Mouse (Mus musculus) kidney, embryonic 15.5 days (tissue): ENCODE results near the gene Sez6l. TPM values are rescaled to one million over a fixed set of nuclear protein-coding genes. Genes with fewer than 3 reads are reported as not detected.

Experiments
- ATAC-seq: fragments of 200-750 bp; cut with Nextera tagmentation; replicated peaks from 2 replicates; pipeline ENCODE4 v1.8.0; 2017; ENCODE audit warnings: moderate TSS enrichment; ENCODE audit not compliant: low FRiP score
- H3K27ac ChIP-seq: fragments of 300-500 bp; sonication (generic); 2 replicates; pipeline ENCODE4 v1.5.1; 2015; ENCODE audit warnings: mild to moderate bottlenecking, inconsistent platforms
- H3K27me3 ChIP-seq: fragments of 300-500 bp; sonication (generic); 2 replicates; pipeline ENCODE4 v1.6.1; 2015; ENCODE audit warnings: inconsistent platforms
- H3K36me3 ChIP-seq: fragments of 300-500 bp; sonication (generic); 2 replicates; pipeline ENCODE4 v1.6.1; 2015; ENCODE audit warnings: inconsistent platforms
- H3K4me1 ChIP-seq: fragments of 300-500 bp; sonication (generic); 2 replicates; pipeline ENCODE4 v1.6.1; 2015; ENCODE audit warnings: inconsistent platforms
- H3K4me2 ChIP-seq: fragments of 300-500 bp; sonication (generic); 2 replicates; pipeline ENCODE4 v1.6.1; 2015; ENCODE audit warnings: moderate library complexity, mild to moderate bottlenecking, inconsistent platforms
- H3K4me3 ChIP-seq: fragments of 300-500 bp; sonication (generic); replicated peaks from 2 replicates; pipeline ENCODE4 v1.5.1; 2015; ENCODE audit warnings: mild to moderate bottlenecking, inconsistent platforms
- H3K9ac ChIP-seq: fragments of 300-500 bp; sonication (generic); 2 replicates; pipeline ENCODE4 v1.6.1; 2015; ENCODE audit warnings: mild to moderate bottlenecking, inconsistent platforms
- H3K9me3 ChIP-seq: fragments of 300-500 bp; sonication (generic); replicated peaks from 2 replicates; pipeline ENCODE4 v1.6.1; 2016; ENCODE audit warnings: inconsistent platforms
- WGBS: fragments of 180-500 bp; shearing (Covaris S2); methylation state at CpG from one replicate; pipeline ENCODE4 v1.1.7; 2015; ENCODE audit warnings: mixed read lengths; 5-methylcytosine and 5-hydroxymethylcytosine counted together
- polyA plus RNA-seq: library from polyadenylated mRNA; unstranded; fragments of >200 nt; fragmentation: Nextera tagmentation; extraction: Ambion mirVana; gene quantifications from 2 replicates; pipeline ENCODE4 v1.2.1, GENCODE M21; 2015

Gene Sez6l
- polyA plus RNA-seq, 1 experiment from 2014 or later = 0.82 TPM

DNA sequence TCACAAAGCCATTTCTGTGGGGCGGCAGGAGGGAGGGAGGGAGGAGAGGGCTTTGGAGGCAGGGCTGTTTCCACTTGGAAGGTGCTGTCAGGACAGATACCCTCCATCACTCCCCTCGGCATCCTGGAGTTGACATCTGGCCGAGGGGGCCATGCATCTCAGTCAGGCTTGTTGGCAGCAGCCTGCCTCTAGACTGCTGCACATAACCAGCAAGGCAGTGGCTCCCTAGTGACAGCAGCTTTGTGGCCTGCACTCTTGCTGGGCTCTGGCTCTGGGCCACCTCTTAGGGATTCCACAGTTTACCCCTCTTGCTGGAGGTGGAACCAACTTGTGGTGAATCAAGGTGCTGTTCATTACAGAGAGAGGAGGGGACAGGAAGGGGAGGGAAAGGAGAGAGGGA lies 26.6 kb upstream of the Sez6l start:
- no peak; the same call in 1 of the 2 replicates for ATAC-seq
- no peak overlapping the region for H3K4me2 ChIP-seq
- no peaks in the 10 kb centered on the region for H3K36me3 ChIP-seq
- H3K4me3 ChIP-seq = no peak overlapping the region
- H3K9ac ChIP-seq = no peak overlapping the region
- WGBS = 21% methylated on average over 3 of the region's 3 CpGs
- no peaks in the 10 kb centered on the region for H3K9me3 ChIP-seq
- peaks cover 3% of the 10 kb centered on the region; the same call in 1 of the 2 replicates for H3K27me3 ChIP-seq
- H3K4me1 ChIP-seq = peaks cover 26% of the 10 kb centered on the region
- no peak overlapping the region for H3K27ac ChIP-seq

- Histone ChIP-seq H3K4me1 (peaks cover 10% of the 10 kb centered on the region; the same call in 1 of the 2 replicates), H3K9me3 (no peaks in the 10 kb centered on the region), H3K36me3 (no peaks in the 10 kb centered on the region), H3K4me2 (no peak overlapping the region), H3K27me3 (peaks cover 3% of the 10 kb centered on the region; the same call in 1 of the 2 replicates), H3K9ac (no peak overlapping the region), H3K4me3 (no peak overlapping the region), H3K27ac (no peak overlapping the region)
- WGBS = 40% methylated on average over 11 of the region's 11 CpGs
- ATAC-seq = no peak
Measured at GRCm38 (mm10) chr5:112600309-112600939, 23.4 kb upstream of the Sez6l start.

- no peak for ATAC-seq
- Histone ChIP-seq H3K36me3 (no peaks in the 10 kb centered on the region), H3K9me3 (no peaks in the 10 kb centered on the region), H3K27ac (no peak overlapping the region), H3K4me3 (no peak overlapping the region), H3K27me3 (no peaks in the 10 kb centered on the region), H3K4me2 (no peak overlapping the region), H3K9ac (no peak overlapping the region), H3K4me1 (peaks cover 6% of the 10 kb centered on the region; the same call in 1 of the 2 replicates)
- 84% methylated on average over 6 of the region's 6 CpGs for WGBS
Measured at GRCm38 (mm10) chr5:112599538-112600308, 22.7 kb upstream of the Sez6l start.

DNA sequence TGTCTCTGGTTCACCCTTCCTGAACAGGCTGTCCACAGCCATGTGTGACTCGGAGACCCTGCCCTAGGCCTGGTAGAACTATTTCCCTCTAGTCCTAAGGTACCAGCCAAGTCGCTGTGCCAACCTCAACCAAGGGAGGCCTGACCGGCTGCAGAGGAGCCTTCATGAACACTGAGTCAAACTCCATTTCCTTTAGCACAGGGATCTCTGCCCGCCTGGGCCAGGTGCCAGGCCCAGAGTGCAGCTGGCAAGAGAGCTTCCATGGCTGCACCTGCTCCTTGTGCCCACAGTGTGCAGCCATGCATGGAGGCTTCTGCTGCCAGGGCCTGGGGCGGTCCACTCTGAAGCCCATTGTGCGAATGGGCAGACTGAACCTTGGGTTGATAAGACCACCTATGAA lies 20.9 kb upstream of the Sez6l start:
- Histone ChIP-seq H3K4me2 (no peak overlapping the region), H3K9ac (no peak overlapping the region), H3K9me3 (no peaks in the 10 kb centered on the region), H3K36me3 (no peaks in the 10 kb centered on the region), H3K27ac (no peak overlapping the region), H3K27me3 (no peaks in the 10 kb centered on the region), H3K4me1 (0 out of 2 replicates have a peak, but pooled peaks cover 6% of the 10 kb centered on the region), H3K4me3 (no peak overlapping the region)
- WGBS = 84% methylated on average over 6 of the region's 6 CpGs
- ATAC-seq = no peak

- Histone ChIP-seq H3K4me2 (no peak overlapping the region), H3K36me3 (no peaks in the 10 kb centered on the region), H3K27ac (no peak overlapping the region), H3K9ac (no peak overlapping the region), H3K9me3 (no peaks in the 10 kb centered on the region), H3K4me1 (0 out of 2 replicates have a peak, but pooled peaks cover 6% of the 10 kb centered on the region), H3K4me3 (no peak overlapping the region), H3K27me3 (no peaks in the 10 kb centered on the region)
- WGBS = 92% methylated on average over 2 of the region's 2 CpGs
- no peak for ATAC-seq
Measured at GRCm38 (mm10) chr5:112597307-112597706, 20.3 kb upstream of the Sez6l start.

DNA sequence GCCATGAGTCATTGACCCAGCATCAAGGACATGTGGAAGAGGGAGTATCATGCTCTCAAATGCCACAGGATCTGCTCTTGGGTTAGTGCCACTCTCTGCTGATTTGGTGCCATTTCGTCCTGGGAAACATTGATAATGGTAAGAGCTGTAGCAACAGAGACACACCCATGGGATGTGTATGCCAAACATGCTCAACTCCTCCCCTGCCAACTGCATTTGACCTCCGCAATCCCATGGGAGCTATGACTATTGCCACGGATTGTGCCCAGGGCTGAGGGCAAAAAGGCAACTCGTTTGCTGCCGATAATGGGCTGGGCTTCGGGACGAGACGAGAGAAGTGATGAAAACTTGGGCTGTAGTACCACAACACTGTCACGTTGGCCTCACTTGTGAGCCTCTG lies 19.7 kb upstream of the Sez6l start:
- no peak for ATAC-seq

GRCm38 (mm10) chr5:112595701-112596632 lies 19.0 kb upstream of the Sez6l start:
- 60% methylated on average over 7 of the region's 7 CpGs for WGBS
- Histone ChIP-seq H3K27ac (no peak overlapping the region), H3K36me3 (no peaks in the 10 kb centered on the region), H3K27me3 (no peaks in the 10 kb centered on the region), H3K4me3 (no peak overlapping the region), H3K9ac (no peak overlapping the region), H3K4me1 (0 out of 2 replicates have a peak, but pooled peaks cover 6% of the 10 kb centered on the region), H3K4me2 (no peak overlapping the region), H3K9me3 (no peaks in the 10 kb centered on the region)
- ATAC-seq = no peak

More for the DNA sequence above, 19.7 kb upstream of the Sez6l start:
- WGBS = 82% methylated on average over 9 of the region's 9 CpGs
- no peaks in the 10 kb centered on the region for H3K27me3 ChIP-seq
- no peak overlapping the region for H3K4me2 ChIP-seq
- H3K4me3 ChIP-seq = no peak overlapping the region
- H3K9ac ChIP-seq = no peak overlapping the region
- H3K36me3 ChIP-seq = no peaks in the 10 kb centered on the region
- H3K9me3 ChIP-seq = no peaks in the 10 kb centered on the region
- H3K4me1 ChIP-seq = 0 out of 2 replicates have a peak, but pooled peaks cover 6% of the 10 kb centered on the region
- H3K27ac ChIP-seq = no peak overlapping the region

- H3K36me3 ChIP-seq = no peaks in the 10 kb centered on the region
- H3K27me3 ChIP-seq = no peaks in the 10 kb centered on the region
- H3K9me3 ChIP-seq = no peaks in the 10 kb centered on the region
- no peak overlapping the region for H3K9ac ChIP-seq
- no peak overlapping the region for H3K27ac ChIP-seq
- no peak overlapping the region for H3K4me2 ChIP-seq
- H3K4me3 ChIP-seq = no peak overlapping the region
- no peaks in the 10 kb centered on the region for H3K4me1 ChIP-seq
- 78% methylated on average over 1 of the region's 1 CpGs for WGBS
- ATAC-seq = no peak
Measured at GRCm38 (mm10) chr5:112591706-112592105, 14.7 kb upstream of the Sez6l start.

GRCm38 (mm10) chr5:112586071-112586470 lies 9.1 kb upstream of the Sez6l start:
- Histone ChIP-seq H3K9ac (no peak overlapping the region), H3K27ac (no peak overlapping the region), H3K27me3 (peaks cover 10% of the 10 kb centered on the region), H3K4me2 (no peak overlapping the region), H3K36me3 (no peaks in the 10 kb centered on the region), H3K4me1 (no peaks in the 10 kb centered on the region), H3K9me3 (no peaks in the 10 kb centered on the region), H3K4me3 (no peak overlapping the region)
- WGBS = 46% methylated on average over 6 of the region's 6 CpGs
- ATAC-seq = no peak

DNA sequence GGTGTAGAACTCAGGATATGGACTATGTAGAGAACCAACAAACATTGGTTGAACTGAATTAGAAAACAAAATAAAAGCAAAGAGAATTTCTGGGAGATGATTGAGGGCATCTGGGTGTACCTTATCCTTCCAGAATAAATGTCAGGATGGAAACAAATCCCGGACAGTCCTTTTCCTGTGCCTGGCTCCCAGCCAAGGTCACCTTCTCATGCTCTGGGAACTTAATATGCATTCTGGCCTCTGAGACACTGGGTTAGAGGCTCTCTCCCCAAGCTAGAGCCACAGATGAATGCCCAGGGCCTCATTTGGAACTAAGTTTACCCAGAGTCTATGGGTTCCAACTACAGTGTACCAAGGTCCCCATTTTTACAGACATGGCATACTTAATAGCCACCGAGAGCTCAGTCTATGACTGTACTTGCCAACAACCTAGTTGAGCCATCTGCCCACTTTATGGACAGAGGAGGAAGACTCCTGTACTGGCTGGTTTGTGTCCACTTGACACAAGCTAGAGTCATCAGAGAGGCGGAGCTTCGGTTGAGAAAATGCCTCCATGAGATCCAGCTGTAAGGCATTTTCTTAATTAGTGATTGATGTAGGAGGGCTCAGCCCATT lies 7.3 kb upstream of the Sez6l start:
- ATAC-seq = no peak
- WGBS = 78% methylated on average over 4 of the region's 4 CpGs
- H3K4me1 ChIP-seq = no peaks in the 10 kb centered on the region
- no peak overlapping the region for H3K27ac ChIP-seq
- H3K9me3 ChIP-seq = no peaks in the 10 kb centered on the region
- H3K4me3 ChIP-seq = no peak overlapping the region
- no peaks in the 10 kb centered on the region for H3K36me3 ChIP-seq
- no peak overlapping the region for H3K9ac ChIP-seq
- no peak overlapping the region for H3K4me2 ChIP-seq
- H3K27me3 ChIP-seq = peaks cover 23% of the 10 kb centered on the region

- no peaks in the 10 kb centered on the region for H3K9me3 ChIP-seq
- no peaks in the 10 kb centered on the region for H3K36me3 ChIP-seq
- H3K27me3 ChIP-seq = peaks cover 32% of the 10 kb centered on the region
- H3K4me2 ChIP-seq = no peak overlapping the region
- no peaks in the 10 kb centered on the region for H3K4me1 ChIP-seq
- no peak overlapping the region for H3K27ac ChIP-seq
- no peak overlapping the region for H3K4me3 ChIP-seq
- no peak for ATAC-seq
- no peak overlapping the region for H3K9ac ChIP-seq
- WGBS = 38% methylated on average over 9 of the region's 9 CpGs
Measured at GRCm38 (mm10) chr5:112583304-112583703, 6.3 kb upstream of the Sez6l start.
